Mouse (Mus musculus) megakaryocyte, adult 5-6 weeks (primary cell): ENCODE measurements around the gene Nup210l. TPM values are rescaled to one million over a fixed set of nuclear protein-coding genes. Genes with fewer than 3 reads are reported as not detected.

Experiments
- ATAC-seq: 2 replicates; pipeline ENCODE4 v1.8.0; 2016; ENCODE audit warnings: mild to moderate bottlenecking, inconsistent platforms; ENCODE audit not compliant: poor library complexity, severe bottlenecking
- total RNA-seq, 2 experiments: library from RNA; stranded (forward) in 1 of 2; stranded (reverse) in 1 of 2; fragments of 153-499, 151-499 nt in 1 of 2; fragments of 221-1000, 200-1000 nt in 1 of 2; gene quantifications; 2 replicates each; pipeline versions ENCODE4 v1.2.3 to v1.2.4; 2015 to 2017

Nup210l gene
- total RNA-seq, 2 experiments from 2014 or later, result 0.55 to 1.3 TPM

DNA sequence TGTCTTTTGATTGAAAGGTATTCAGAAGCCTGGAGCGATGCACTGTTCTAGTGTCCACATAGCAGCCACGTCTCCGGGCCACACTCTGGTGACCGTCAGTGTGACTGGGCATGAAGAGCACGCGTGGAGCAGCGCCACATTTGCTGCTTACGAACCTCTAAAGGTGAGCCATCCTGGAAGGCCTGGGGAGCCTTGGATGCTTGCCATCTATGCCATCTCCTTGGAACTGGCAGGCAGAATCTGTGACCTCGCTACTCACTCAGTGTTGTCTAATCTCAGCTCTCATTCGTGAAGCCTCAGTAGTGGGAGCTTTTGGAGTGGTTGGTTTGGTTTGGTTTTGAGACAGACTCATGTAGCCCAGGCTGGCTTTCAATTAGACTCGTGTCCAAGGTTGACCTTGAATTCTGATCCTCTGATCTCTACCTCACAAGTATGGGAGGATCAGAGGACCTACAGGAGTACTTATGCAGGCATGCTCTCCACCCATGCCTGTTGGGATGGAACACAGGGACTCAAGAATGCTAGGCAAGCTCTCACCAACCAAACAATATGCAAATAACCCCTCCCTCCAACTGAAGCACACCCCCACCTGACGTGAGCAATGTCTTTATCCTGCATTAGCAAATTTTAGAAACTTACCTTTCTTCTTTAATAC lies 47.3 kb downstream of the Nup210l start:
- ATAC-seq, result no peak

DNA sequence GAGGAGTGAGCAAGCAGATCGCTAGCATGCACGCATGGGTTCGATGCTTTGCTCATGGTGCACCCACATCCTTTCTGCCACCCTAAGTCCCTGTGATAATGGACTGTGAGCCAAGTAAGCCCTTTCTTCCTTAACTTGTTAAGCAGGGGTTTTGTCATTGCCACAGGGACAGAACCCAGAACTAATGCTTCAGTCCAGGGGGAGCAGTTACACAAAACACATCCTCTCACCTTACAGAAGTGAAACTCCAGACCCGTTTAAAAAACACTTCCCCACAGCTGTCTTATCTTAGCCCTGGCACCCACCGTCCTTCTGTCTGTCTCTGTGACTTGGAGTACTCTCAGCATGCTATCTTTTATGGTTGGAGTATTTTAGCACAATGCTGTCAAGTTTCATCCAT lies 52.1 kb downstream of the Nup210l start:
- peak; percentile 51 for ATAC-seq

GRCm38 (mm10) chr3:90159757-90160156 lies 55.8 kb downstream of the Nup210l start:
- no peak for ATAC-seq

GRCm38 (mm10) chr3:90161541-90161940 lies 57.6 kb downstream of the Nup210l start:
- ATAC-seq, result no peak

DNA sequence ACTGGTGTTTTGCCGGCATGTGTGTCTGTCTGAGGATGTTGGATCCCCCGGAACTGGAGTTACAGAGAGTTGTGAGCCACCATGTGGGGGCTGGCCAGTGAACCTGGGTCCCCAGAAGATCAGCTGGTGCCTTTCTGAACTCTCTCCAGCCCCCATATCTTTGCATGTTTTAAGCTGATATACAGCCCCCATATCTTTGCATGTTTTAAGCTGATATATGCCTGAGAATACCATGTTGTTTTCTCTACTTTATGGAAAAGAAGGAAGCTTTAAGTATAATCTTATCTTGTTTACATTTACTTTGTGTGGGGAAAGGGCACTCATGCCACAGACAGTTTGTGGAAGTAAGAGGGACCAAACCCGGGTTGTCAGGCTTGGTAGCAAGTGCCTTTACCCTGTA lies 75.6 kb downstream of the Nup210l start:
- ATAC-seq, result no peak

GRCm38 (mm10) chr3:90183581-90183980 lies 79.6 kb downstream of the Nup210l start:
- no peak for ATAC-seq

GRCm38 (mm10) chr3:90190859-90191510 lies 87.1 kb downstream of the Nup210l start:
- ATAC-seq, result no peak

GRCm38 (mm10) chr3:90194759-90195158 lies 90.8 kb downstream of the Nup210l start:
- ATAC-seq, result no peak

DNA sequence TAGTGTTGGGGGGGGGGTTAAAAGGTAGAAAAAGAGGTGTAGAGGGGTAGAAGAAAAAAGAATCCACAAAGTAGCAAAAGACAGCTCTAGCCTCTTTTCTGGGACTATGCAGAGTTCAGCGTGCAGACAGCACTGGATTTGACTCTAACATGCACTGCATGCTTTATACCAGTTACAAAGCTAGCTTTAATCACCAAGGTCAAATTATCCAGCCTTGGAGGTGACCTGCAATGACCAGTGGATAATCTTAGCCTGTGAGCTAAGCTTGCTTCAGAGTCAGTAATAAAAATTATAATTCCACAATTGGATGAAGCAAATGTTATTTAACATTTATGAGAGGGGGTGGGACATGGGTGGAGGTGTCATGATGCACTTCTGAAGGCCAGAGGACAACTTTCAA lies 91.7 kb downstream of the Nup210l start:
- no peak for ATAC-seq

DNA sequence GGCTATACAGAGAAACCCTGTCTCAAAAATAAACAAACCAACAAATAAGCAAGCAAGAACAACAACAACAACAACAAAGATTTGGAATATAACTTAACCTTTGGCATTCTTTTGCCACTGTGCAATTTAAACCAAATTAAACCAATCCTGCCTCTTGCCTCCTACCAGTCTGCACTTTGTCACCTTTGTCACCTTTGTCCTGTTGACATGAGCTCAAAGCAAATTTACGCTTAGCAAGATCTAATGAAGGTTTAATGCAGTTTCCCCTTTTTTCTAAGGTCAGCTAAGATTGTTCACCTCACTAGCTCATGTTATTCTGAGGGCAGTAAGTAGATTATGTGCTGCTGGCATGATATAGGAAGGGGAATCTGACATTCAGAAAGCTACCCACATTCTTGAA lies 93.6 kb downstream of the Nup210l start:
- no peak for ATAC-seq

GRCm38 (mm10) chr3:90202884-90203283 lies 99.0 kb downstream of the Nup210l start:
- ATAC-seq, result no peak

GRCm38 (mm10) chr3:90203619-90204018 lies 99.7 kb downstream of the Nup210l start:
- no peak for ATAC-seq

GRCm38 (mm10) chr3:90204582-90204981 lies 100.7 kb downstream of the Nup210l start:
- no peak for ATAC-seq

- no peak for ATAC-seq
Measured at GRCm38 (mm10) chr3:90208662-90209061, 104.7 kb downstream of the Nup210l start.

- no peak for ATAC-seq
Measured at GRCm38 (mm10) chr3:90209908-90210566, 106.1 kb downstream of the Nup210l start.

- no peak for ATAC-seq
Measured at GRCm38 (mm10) chr3:90211475-90212398, 107.8 kb downstream of the Nup210l start.

GRCm38 (mm10) chr3:90212723-90213122 lies 108.8 kb downstream of the Nup210l start:
- ATAC-seq, result no peak

- peak; percentile 98 for ATAC-seq
Measured at GRCm38 (mm10) chr3:90213377-90213866, 109.5 kb downstream of the Nup210l start, which contains the start of the genes Rps27 and Rab13. Gene Rps27 (minus strand): TSS chr3:90213651. Gene Rab13 (plus strand): TSS chr3:90213695.

DNA sequence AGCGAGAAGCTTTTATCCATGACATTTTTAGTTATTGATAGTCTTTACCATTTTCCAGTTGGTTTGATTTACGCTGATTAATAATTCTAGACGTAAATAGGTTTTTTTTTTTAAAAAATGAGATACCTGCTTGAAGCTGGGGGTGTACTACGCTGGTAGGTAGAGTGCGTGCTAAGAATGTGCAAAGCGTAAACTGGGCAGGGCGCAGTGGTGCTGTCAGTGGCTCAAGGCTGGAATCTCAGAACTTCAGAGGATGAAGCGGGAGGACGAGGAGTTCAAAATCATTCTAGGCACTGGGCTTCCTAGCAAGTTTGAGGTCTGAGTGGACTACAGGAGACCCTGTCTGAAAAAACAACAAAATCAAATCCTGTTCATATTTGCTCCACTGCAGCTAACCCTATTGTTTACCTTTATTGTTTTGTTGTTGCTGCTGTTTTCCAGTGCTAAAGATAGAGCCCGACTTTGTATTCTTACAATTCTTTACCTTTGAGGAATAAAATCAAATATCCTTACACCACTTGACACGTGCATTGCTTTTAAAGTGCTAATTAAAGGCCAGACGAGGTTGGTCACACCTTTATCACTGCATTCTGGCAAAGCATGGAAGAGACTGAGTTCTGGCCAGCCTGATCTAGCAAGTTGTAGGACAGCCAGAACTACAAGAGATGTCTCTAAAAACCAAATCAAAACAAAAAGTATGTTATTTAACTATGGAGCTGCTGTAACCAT lies 110.2 kb downstream of the Nup210l start:
- 0 out of 2 replicates have a peak, but pooled peaks have one; percentile 17 for ATAC-seq

DNA sequence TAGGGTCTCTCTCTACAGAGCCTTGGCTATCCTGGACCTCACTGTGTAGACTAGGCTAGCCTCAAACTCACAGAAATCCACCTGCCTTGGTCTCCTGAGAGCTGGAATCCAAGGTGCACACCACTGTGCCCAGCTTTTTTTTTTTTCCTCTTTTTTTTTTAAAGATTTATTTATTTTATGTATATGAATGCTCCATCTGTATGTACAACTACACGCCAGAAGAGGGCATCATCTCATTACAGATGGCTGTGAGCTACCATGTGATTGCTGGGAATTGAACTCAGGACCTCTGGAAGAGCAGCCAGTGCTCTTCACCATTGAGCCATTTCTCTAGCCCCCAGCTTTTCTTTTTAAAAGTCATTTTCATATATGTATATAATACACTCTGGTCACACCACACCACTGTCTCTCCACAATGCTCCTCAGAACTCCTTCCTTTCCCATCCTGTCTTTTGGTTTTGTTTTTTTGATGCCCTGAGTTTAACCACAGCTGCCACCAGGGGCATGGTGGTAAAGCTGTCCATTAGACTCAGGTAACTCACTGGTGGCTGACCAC lies 112.0 kb downstream of the Nup210l start:
- ATAC-seq, result no peak
